Mouse (Mus musculus): ENCODE data around the gene Manf. TPM values are rescaled to one million over a fixed set of nuclear protein-coding genes. Genes with fewer than 3 reads are reported as not detected.

The Manf gene
- total RNA-seq, 4 experiments from 2014 or later: 29.5 to 36.0 (median 34.7) TPM

- peak; percentile 68 to 69 for DNase-seq (ENCODE audit: low spot score in 2 of 2)
Measured at GRCm38 (mm10) chr9:106788812-106789321, 102.9 kb downstream of the Manf start, which contains the start of gene Rad54l2. TSS of gene Rad54l2 (minus strand) at chr9:106789194.

Other genes starting within 250 kb of the Manf start
- not detected for gene Grm2, start 235.9 kb downstream of the Manf start, total RNA-seq (2022)
- 10 to 100 TPM; 28.1 to 37.7 (median 33.5) TPM for gene Tex264, start 206.1 kb downstream of the Manf start, total RNA-seq (2022)
- gene Rad54l2, start 102.8 kb downstream of the Manf start, total RNA-seq (2022): 1 to 10 TPM; 6.2 to 7.8 (median 7.2) TPM
- gene Dcaf1, start 70.1 kb downstream of the Manf start, total RNA-seq (2022): 10 to 100 TPM; 18.7 to 29.7 (median 24.3) TPM
- 1 to 10 TPM; 3.3 to 6.3 (median 4.1) TPM for gene Rbm15b, start 4.6 kb downstream of the Manf start, total RNA-seq (2022)